ENCODE assay signal across 14 mouse cellular contexts in the genomic region with DNA sequence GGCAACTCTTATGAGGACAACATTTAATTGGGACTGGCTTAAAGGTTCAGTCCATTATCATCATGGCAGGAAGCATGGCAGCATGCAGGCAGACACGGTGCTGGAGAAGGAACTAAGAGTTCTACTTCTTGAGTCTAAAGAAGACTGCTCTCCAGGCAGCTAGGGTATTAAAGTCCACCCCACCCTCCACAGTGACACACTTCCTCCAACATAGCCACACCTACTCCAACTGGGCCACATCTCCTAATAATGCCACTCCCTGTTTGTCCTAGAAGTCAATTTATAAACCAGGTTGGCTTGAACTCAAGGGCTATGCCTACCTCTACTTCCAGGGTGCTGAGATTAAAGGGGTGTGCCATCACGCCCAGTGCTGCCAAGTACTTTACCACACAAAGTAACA. TPM values are rescaled to one million over a fixed set of nuclear protein-coding genes. Genes with fewer than 3 reads are reported as not detected.
DNase-seq lines count a peak whose midpoint lies in the region; ATAC-seq and TF ChIP-seq lines count a peak whose summit lies in the region.
"Had no signal": no experiment of that assay in that cellular context is flagged by ENCODE, and none has a peak within 500 bp of the region (broad histone marks: within the 10 kb centered on the region; RNA-seq: fewer than 3 reads in every experiment).

No protein-coding gene starts in this region.

- H3K4me1 ChIP-seq in kidney, embryonic 16.5 days (ENCODE audit: insufficient read depth, low read length), result peaks cover 42% of the 10 kb centered on the region
- peaks cover 38% of the 10 kb centered on the region for H3K4me1 ChIP-seq in bone marrow macrophage, adult 2 months (ENCODE audit: control insufficient read depth, insufficient read depth, low read length)
- H3K4me1 ChIP-seq in liver, embryonic 15.5 days (replicated peaks), result peaks cover 76% of the 10 kb centered on the region
- H3K4me1 ChIP-seq in small intestine, adult 2 months (ENCODE audit: control insufficient read depth, insufficient read depth, insufficient read length, low read length), result peaks cover 9% of the 10 kb centered on the region
- peaks cover 21% of the 10 kb centered on the region for H3K4me1 ChIP-seq in forebrain, embryonic 14.5 days (ENCODE audit: control insufficient read depth, insufficient read depth, low read length)

- no peaks in the 10 kb centered on the region for H3K9me3 ChIP-seq in kidney, embryonic 16.5 days (ENCODE audit: low read length)
- H3K9me3 ChIP-seq in liver, embryonic 15.5 days (replicated peaks), result no peaks in the 10 kb centered on the region
- H3K9me3 ChIP-seq in forebrain, embryonic 14.5 days (replicated peaks; ENCODE audit: control insufficient read depth, low read length), result no peaks in the 10 kb centered on the region
- H3K9me3 ChIP-seq: heart, embryonic 13.5 days; hindbrain, embryonic 13.5 days; megakaryocyte, embryonic 14.5 days had no signal

- no peak overlapping the region for H3K4me2 ChIP-seq in kidney, embryonic 16.5 days (replicated peaks; ENCODE audit: low read depth, low read length)
- peak overlapping the region; percentile 26; the same call in 1 of the 2 replicates for H3K4me2 ChIP-seq in liver, embryonic 15.5 days
- no peak overlapping the region for H3K4me2 ChIP-seq in forebrain, embryonic 14.5 days (ENCODE audit: low read length)
- H3K4me2 ChIP-seq: heart, embryonic 13.5 days; hindbrain, embryonic 13.5 days had no signal

- H3K4me3 ChIP-seq in kidney, embryonic 16.5 days (ENCODE audit: low read length), result no peak overlapping the region
- no peak overlapping the region for H3K4me3 ChIP-seq in bone marrow macrophage, adult 2 months (ENCODE audit: insufficient read depth, low read length)
- no peak overlapping the region for H3K4me3 ChIP-seq in liver, embryonic 15.5 days (replicated peaks)
- no peak overlapping the region for H3K4me3 ChIP-seq in small intestine, adult 2 months (ENCODE audit: low read depth, low read length)
- no peak overlapping the region for H3K4me3 ChIP-seq in forebrain, embryonic 14.5 days (ENCODE audit: low read depth, low read length)
- H3K4me3 ChIP-seq: heart, embryonic 13.5 days; hindbrain, embryonic 13.5 days; megakaryocyte, embryonic 14.5 days had no signal

- peaks cover 11% of the 10 kb centered on the region; the same call in 1 of the 2 replicates for H3K27me3 ChIP-seq in kidney, embryonic 16.5 days (ENCODE audit: insufficient read depth, low read length)
- H3K27me3 ChIP-seq in liver, embryonic 15.5 days, result peaks cover 22% of the 10 kb centered on the region
- no peaks in the 10 kb centered on the region for H3K27me3 ChIP-seq in small intestine, adult 2 months (ENCODE audit: control insufficient read depth, insufficient read depth, low read length)
- peaks cover 6% of the 10 kb centered on the region; the same call in 1 of the 2 replicates for H3K27me3 ChIP-seq in forebrain, embryonic 14.5 days (replicated peaks; ENCODE audit: control insufficient read depth, insufficient read depth, low read length)

- no peak for TF ChIP-seq POLR2A in bone marrow macrophage, adult 2 months (IDR thresholded peaks at IDR 0.05; ENCODE audit: borderline replicate concordance, low read depth, low read length)
- TF ChIP-seq POLR2A in small intestine, adult 2 months (IDR thresholded peaks at IDR 0.05; ENCODE audit: low read depth, low read length), result no peak; the same call in 1 of the 2 replicates

- H3K36me3 ChIP-seq in kidney, embryonic 16.5 days (ENCODE audit: insufficient read depth, low read length), result no peaks in the 10 kb centered on the region
- H3K36me3 ChIP-seq in liver, embryonic 15.5 days (replicated peaks), result no peaks in the 10 kb centered on the region
- no peaks in the 10 kb centered on the region for H3K36me3 ChIP-seq in small intestine, adult 2 months (ENCODE audit: control insufficient read depth, insufficient read depth, low read length)
- H3K36me3 ChIP-seq in forebrain, embryonic 14.5 days (ENCODE audit: control insufficient read depth, insufficient read depth, low read length), result no peaks in the 10 kb centered on the region
- H3K36me3 ChIP-seq: heart, embryonic 13.5 days; hindbrain, embryonic 13.5 days had no signal

- peak; percentile 73 for DNase-seq in kidney, adult 9 months
- DNase-seq in urinary bladder, postnatal 36 days (ENCODE audit: low spot score in 2 of 2), result no peak
- DNase-seq in forebrain, embryonic 14.5 days (ENCODE audit: low spot score), result no peak
- no peak for DNase-seq in adrenal gland, adult 18-20 months (ENCODE audit: low spot score in 2 of 2)
- DNase-seq: cerebellum, adult 9-10 months; right cerebral cortex, postnatal 4 days had no signal

- no peak overlapping the region for H3K27ac ChIP-seq in kidney, embryonic 16.5 days (ENCODE audit: low read length)
- peak overlapping the region; percentile 52 for H3K27ac ChIP-seq in bone marrow macrophage, adult 2 months (ENCODE audit: insufficient read depth, low read depth, low read length)
- peak overlapping the region; percentile 64 for H3K27ac ChIP-seq in liver, embryonic 15.5 days (replicated peaks)
- H3K27ac ChIP-seq in small intestine, adult 2 months (ENCODE audit: insufficient read depth, low read depth, low read length), result peak overlapping the region; percentile 99
- no peak overlapping the region for H3K27ac ChIP-seq in forebrain, embryonic 14.5 days (ENCODE audit: low read depth, low read length)
- H3K27ac ChIP-seq: heart, embryonic 13.5 days; hindbrain, embryonic 13.5 days had no signal

- TF ChIP-seq CTCF in bone marrow macrophage, adult 2 months (IDR thresholded peaks at IDR 0.05; ENCODE audit: low read depth, low read length), result no peak
- TF ChIP-seq CTCF in small intestine, adult 2 months (IDR thresholded peaks at IDR 0.05; ENCODE audit: extremely low read depth, insufficient read length, insufficient replicate concordance, low read depth, low read length), result no peak

- no peak for ATAC-seq in kidney, embryonic 16.5 days (ENCODE audit: low FRiP score, low TSS enrichment)
- ATAC-seq in liver, embryonic 15.5 days (ENCODE audit: insufficient read depth), result no peak
- ATAC-seq in forebrain, embryonic 14.5 days, result no peak
- ATAC-seq: activated CD4-positive, CD25-positive, alpha-beta regulatory T cell, adult 4 months had no signal

- 92% methylated on average over 2 of the region's 2 CpGs for WGBS in kidney, embryonic 16.5 days
- WGBS in liver, embryonic 15.5 days (ENCODE audit: insufficient replicate concordance), result 45% methylated on average over 2 of the region's 2 CpGs
- 22% methylated on average over 2 of the region's 2 CpGs for WGBS in small intestine, adult 2 months
- WGBS in forebrain, embryonic 14.5 days, result 93% methylated on average over 2 of the region's 2 CpGs

- H3K9ac ChIP-seq in kidney, embryonic 16.5 days (replicated peaks; ENCODE audit: low read length), result no peak overlapping the region
- H3K9ac ChIP-seq in liver, embryonic 15.5 days, result no peak overlapping the region
- H3K9ac ChIP-seq in forebrain, embryonic 14.5 days (ENCODE audit: low read length), result no peak overlapping the region
- H3K9ac ChIP-seq: heart, embryonic 13.5 days; hindbrain, embryonic 13.5 days had no signal

RNA-seq across cellular contexts. Expression of a gene that starts 12.9 kb away (rescaled TPM):
- 868 and 911 TPM in 2 replicates for polyA plus RNA-seq in kidney, embryonic 16.5 days (2015; fragmentation: Nextera tagmentation; extraction: Ambion mirVana)
- 3,849 and 4,223 TPM in 2 replicates for polyA plus RNA-seq in bone marrow macrophage, adult 2 months (2012; ENCODE audit: insufficient read depth, insufficient read length, missing spikeins)
- 470 and 547 TPM in 2 replicates for polyA plus RNA-seq in liver, embryonic 15.5 days (2015; fragmentation: Nextera tagmentation; extraction: Ambion mirVana)
- polyA plus RNA-seq in small intestine, adult 2 months (2012; rRNA removed), result 1,560 and 1,973 TPM in 2 replicates
- polyA plus RNA-seq in forebrain, embryonic 14.5 days (2014; fragmentation: Nextera tagmentation; extraction: Ambion mirVana), result 979 and 1,156 TPM in 2 replicates
- 1,000 to 10,000 TPM; 2,758 to 2,912 TPM for total RNA-seq in adrenal gland, adult 18-20 months (2021)

RNA-seq across cellular contexts. Expression of a gene that starts 45.2 kb away (rescaled TPM):
- 13.0 and 13.1 TPM in 2 replicates for polyA plus RNA-seq in kidney, embryonic 16.5 days (2015; fragmentation: Nextera tagmentation; extraction: Ambion mirVana)
- polyA plus RNA-seq in bone marrow macrophage, adult 2 months (2012; ENCODE audit: insufficient read depth, insufficient read length, missing spikeins), result 26.8 and 33.3 TPM in 2 replicates
- 1.5 and 1.8 TPM in 2 replicates for polyA plus RNA-seq in liver, embryonic 15.5 days (2015; fragmentation: Nextera tagmentation; extraction: Ambion mirVana)
- polyA plus RNA-seq in small intestine, adult 2 months (2012; rRNA removed), result 0.95 and 1.2 TPM in 2 replicates
- 10.0 and 11.6 TPM in 2 replicates for polyA plus RNA-seq in forebrain, embryonic 14.5 days (2014; fragmentation: Nextera tagmentation; extraction: Ambion mirVana)
- 100 to 1,000 TPM in 1 of 2 experiments, 10 to 100 TPM in 1; 81.1 to 119 TPM for total RNA-seq in adrenal gland, adult 18-20 months (2021)

Comparison
In these comparisons a context has a peak if more than half of its experiments do, and no peak if none do; other contexts are left out.
1. H3K27ac ChIP-seq: peak in bone marrow macrophage, adult 2 months (single experiment), liver, embryonic 15.5 days (single experiment) and small intestine, adult 2 months (single experiment); none in kidney, embryonic 16.5 days (single experiment) and forebrain, embryonic 14.5 days (single experiment).